Mouse (Mus musculus): ENCODE data around the gene Cd80. TPM values are rescaled to one million over a fixed set of nuclear protein-coding genes. Genes with fewer than 3 reads are reported as not detected.

Cd80 gene
- polyA plus RNA-seq, 1 experiment from 2014 or later = 0.66 TPM

- Histone ChIP-seq H3K36me3 (ENCODE audit: control insufficient read depth, insufficient read depth, low read length) (no peaks in the 10 kb centered on the region), H3K9ac (ENCODE audit: low read length) (no peak overlapping the region), H3K27me3 (ENCODE audit: control insufficient read depth, insufficient read depth, low read length) (no peaks in the 10 kb centered on the region), H3K9me3 (replicated peaks; ENCODE audit: control insufficient read depth, low read length) (no peaks in the 10 kb centered on the region), H3K27ac (ENCODE audit: low read length) (no peak overlapping the region), H3K4me3 (replicated peaks; ENCODE audit: low read length) (no peak overlapping the region), H3K4me1 (ENCODE audit: control insufficient read depth, insufficient read depth, low read length) (0 out of 2 replicates have a peak, but pooled peaks cover 6% of the 10 kb centered on the region), H3K4me2 (ENCODE audit: low read depth, low read length) (no peak overlapping the region)
- 74% methylated on average over 11 of the region's 11 CpGs for WGBS
- no peak for ATAC-seq (ENCODE audit: insufficient read depth, low FRiP score)
Observed at GRCm38 (mm10) chr16:38454533-38455254, 667 bp upstream of the Cd80 start.

- Histone ChIP-seq H3K9me3 (replicated peaks; ENCODE audit: control insufficient read depth, low read length) (no peaks in the 10 kb centered on the region), H3K27ac (ENCODE audit: low read length) (no peak overlapping the region), H3K4me1 (ENCODE audit: control insufficient read depth, insufficient read depth, low read length) (no peaks in the 10 kb centered on the region), H3K27me3 (ENCODE audit: control insufficient read depth, insufficient read depth, low read length) (no peaks in the 10 kb centered on the region), H3K9ac (ENCODE audit: low read length) (no peak overlapping the region), H3K4me3 (replicated peaks; ENCODE audit: low read length) (no peak overlapping the region), H3K36me3 (ENCODE audit: control insufficient read depth, insufficient read depth, low read length) (no peaks in the 10 kb centered on the region), H3K4me2 (ENCODE audit: low read depth, low read length) (no peak overlapping the region)
- 52% methylated on average over 11 of the region's 11 CpGs for WGBS
- ATAC-seq (ENCODE audit: insufficient read depth, low FRiP score) = no peak
Observed at GRCm38 (mm10) chr16:38456812-38457567, 1.6 kb downstream of the Cd80 start.

- peak; percentile 82 for ATAC-seq (ENCODE audit: insufficient read depth, low FRiP score)
- WGBS = 64% methylated on average over 6 of the region's 6 CpGs
- no peak overlapping the region for H3K9ac ChIP-seq (ENCODE audit: low read length)
- no peaks in the 10 kb centered on the region for H3K27me3 ChIP-seq (ENCODE audit: control insufficient read depth, insufficient read depth, low read length)
- H3K4me1 ChIP-seq (ENCODE audit: control insufficient read depth, insufficient read depth, low read length) = no peaks in the 10 kb centered on the region
- H3K27ac ChIP-seq (ENCODE audit: low read length) = peak overlapping the region; percentile 61
- H3K9me3 ChIP-seq (replicated peaks; ENCODE audit: control insufficient read depth, low read length) = no peaks in the 10 kb centered on the region
- H3K36me3 ChIP-seq (ENCODE audit: control insufficient read depth, insufficient read depth, low read length) = no peaks in the 10 kb centered on the region
- H3K4me2 ChIP-seq (ENCODE audit: low read depth, low read length) = 0 out of 2 replicates have a peak overlapping the region, but pooled peaks have one; percentile 9
- H3K4me3 ChIP-seq (replicated peaks; ENCODE audit: low read length) = 0 out of 2 replicates have a peak overlapping the region, but pooled peaks have one; percentile 1
Observed at GRCm38 (mm10) chr16:38458600-38459280, 3.4 kb downstream of the Cd80 start.

GRCm38 (mm10) chr16:38459990-38460389 lies 4.6 kb downstream of the Cd80 start:
- H3K9me3 ChIP-seq (replicated peaks; ENCODE audit: control insufficient read depth, low read length) = no peaks in the 10 kb centered on the region
- no peak for ATAC-seq (ENCODE audit: insufficient read depth, low FRiP score)
- no peak overlapping the region for H3K9ac ChIP-seq (ENCODE audit: low read length)
- H3K27ac ChIP-seq (ENCODE audit: low read length) = no peak overlapping the region
- no peak overlapping the region for H3K4me3 ChIP-seq (replicated peaks; ENCODE audit: low read length)
- WGBS = 91% methylated on average over 4 of the region's 4 CpGs
- H3K36me3 ChIP-seq (ENCODE audit: control insufficient read depth, insufficient read depth, low read length) = no peaks in the 10 kb centered on the region
- H3K4me2 ChIP-seq (ENCODE audit: low read depth, low read length) = no peak overlapping the region
- H3K27me3 ChIP-seq (ENCODE audit: control insufficient read depth, insufficient read depth, low read length) = no peaks in the 10 kb centered on the region
- no peaks in the 10 kb centered on the region for H3K4me1 ChIP-seq (ENCODE audit: control insufficient read depth, insufficient read depth, low read length)

GRCm38 (mm10) chr16:38461749-38462148 lies 6.4 kb downstream of the Cd80 start:
- WGBS = 76% methylated on average over 8 of the region's 8 CpGs
- Histone ChIP-seq H3K27ac (ENCODE audit: low read length) (no peak overlapping the region), H3K36me3 (ENCODE audit: control insufficient read depth, insufficient read depth, low read length) (no peaks in the 10 kb centered on the region), H3K9ac (ENCODE audit: low read length) (no peak overlapping the region), H3K4me3 (replicated peaks; ENCODE audit: low read length) (no peak overlapping the region), H3K9me3 (replicated peaks; ENCODE audit: control insufficient read depth, low read length) (no peaks in the 10 kb centered on the region), H3K4me2 (ENCODE audit: low read depth, low read length) (no peak overlapping the region), H3K4me1 (ENCODE audit: control insufficient read depth, insufficient read depth, low read length) (no peaks in the 10 kb centered on the region), H3K27me3 (ENCODE audit: control insufficient read depth, insufficient read depth, low read length) (no peaks in the 10 kb centered on the region)
- no peak for ATAC-seq (ENCODE audit: insufficient read depth, low FRiP score)

GRCm38 (mm10) chr16:38462161-38462560 lies 6.8 kb downstream of the Cd80 start:
- Histone ChIP-seq H3K4me1 (ENCODE audit: control insufficient read depth, insufficient read depth, low read length) (no peaks in the 10 kb centered on the region), H3K4me3 (replicated peaks; ENCODE audit: low read length) (no peak overlapping the region), H3K4me2 (ENCODE audit: low read depth, low read length) (no peak overlapping the region), H3K9ac (ENCODE audit: low read length) (no peak overlapping the region), H3K9me3 (replicated peaks; ENCODE audit: control insufficient read depth, low read length) (no peaks in the 10 kb centered on the region), H3K27ac (ENCODE audit: low read length) (no peak overlapping the region), H3K36me3 (ENCODE audit: control insufficient read depth, insufficient read depth, low read length) (no peaks in the 10 kb centered on the region), H3K27me3 (ENCODE audit: control insufficient read depth, insufficient read depth, low read length) (no peaks in the 10 kb centered on the region)
- 72% methylated on average over 7 of the region's 7 CpGs for WGBS
- ATAC-seq (ENCODE audit: insufficient read depth, low FRiP score) = no peak

GRCm38 (mm10) chr16:38463305-38463704 lies 7.9 kb downstream of the Cd80 start:
- Histone ChIP-seq H3K27ac (ENCODE audit: low read length) (no peak overlapping the region), H3K4me2 (ENCODE audit: low read depth, low read length) (no peak overlapping the region), H3K4me3 (replicated peaks; ENCODE audit: low read length) (no peak overlapping the region), H3K27me3 (ENCODE audit: control insufficient read depth, insufficient read depth, low read length) (no peaks in the 10 kb centered on the region), H3K4me1 (ENCODE audit: control insufficient read depth, insufficient read depth, low read length) (no peaks in the 10 kb centered on the region), H3K36me3 (ENCODE audit: control insufficient read depth, insufficient read depth, low read length) (no peaks in the 10 kb centered on the region), H3K9ac (ENCODE audit: low read length) (no peak overlapping the region), H3K9me3 (replicated peaks; ENCODE audit: control insufficient read depth, low read length) (no peaks in the 10 kb centered on the region)
- no peak for ATAC-seq (ENCODE audit: insufficient read depth, low FRiP score)
- WGBS = 83% methylated on average over 5 of the region's 5 CpGs

GRCm38 (mm10) chr16:38466089-38466488 lies 10.7 kb downstream of the Cd80 start:
- H3K4me1 ChIP-seq (ENCODE audit: control insufficient read depth, insufficient read depth, low read length) = no peaks in the 10 kb centered on the region
- 73% methylated on average over 4 of the region's 4 CpGs for WGBS
- H3K4me3 ChIP-seq (replicated peaks; ENCODE audit: low read length) = no peak overlapping the region
- no peaks in the 10 kb centered on the region for H3K9me3 ChIP-seq (replicated peaks; ENCODE audit: control insufficient read depth, low read length)
- no peak overlapping the region for H3K27ac ChIP-seq (ENCODE audit: low read length)
- no peaks in the 10 kb centered on the region for H3K36me3 ChIP-seq (ENCODE audit: control insufficient read depth, insufficient read depth, low read length)
- no peak overlapping the region for H3K4me2 ChIP-seq (ENCODE audit: low read depth, low read length)
- H3K9ac ChIP-seq (ENCODE audit: low read length) = no peak overlapping the region
- no peaks in the 10 kb centered on the region for H3K27me3 ChIP-seq (ENCODE audit: control insufficient read depth, insufficient read depth, low read length)
- no peak for ATAC-seq (ENCODE audit: insufficient read depth, low FRiP score)

Measured in stomach, embryonic 16.5 days (tissue).